Mouse (Mus musculus): Measurements from ENCODE around the gene Fastk.
A peak's percentile ranks its signal among the peaks of the same experiment; 100 is the strongest.

Fastk gene

GRCm38 (mm10) chr5:24444746-24445427, at the start of gene Fastk:
Gene Fastk (minus strand): TSS chr5:24445287.
- peak; percentile 94 for DNase-seq

- no peak for DNase-seq
Measured at GRCm38 (mm10) chr5:24492546-24493285, 47.6 kb upstream of the Fastk start.

GRCm38 (mm10) chr5:24490413-24490920, 45.4 kb upstream of the Fastk start:
- DNase-seq = no peak

- no peak for DNase-seq
Measured at GRCm38 (mm10) chr5:24486738-24487137, 41.7 kb upstream of the Fastk start.

- DNase-seq = peak; percentile 92
Measured at GRCm38 (mm10) chr5:24486097-24486496, 41.0 kb upstream of the Fastk start.

GRCm38 (mm10) chr5:24484963-24485362, 39.9 kb upstream of the Fastk start:
- peak; percentile 45 for DNase-seq

- DNase-seq = peak; percentile 91
Measured at GRCm38 (mm10) chr5:24483326-24483725, 38.2 kb upstream of the Fastk start.

- peak; percentile 89 for DNase-seq
Measured at GRCm38 (mm10) chr5:24482247-24483079, 37.4 kb upstream of the Fastk start.

- peak; percentile 88 for DNase-seq
Measured at GRCm38 (mm10) chr5:24481647-24482046, 36.6 kb upstream of the Fastk start.

GRCm38 (mm10) chr5:24477909-24478308, 32.8 kb upstream of the Fastk start:
- DNase-seq = no peak

GRCm38 (mm10) chr5:24475476-24476241, 30.6 kb upstream of the Fastk start:
- DNase-seq = peak; percentile 64

- DNase-seq = no peak
Measured at GRCm38 (mm10) chr5:24474723-24475261, 29.7 kb upstream of the Fastk start.

- DNase-seq = no peak
Measured at GRCm38 (mm10) chr5:24474025-24474722, 29.1 kb upstream of the Fastk start.

GRCm38 (mm10) chr5:24472884-24473619, 28.0 kb upstream of the Fastk start:
- no peak for DNase-seq

GRCm38 (mm10) chr5:24470600-24470999, 25.5 kb upstream of the Fastk start:
- DNase-seq = peak; percentile 82

GRCm38 (mm10) chr5:24466762-24467161, 21.7 kb upstream of the Fastk start:
- DNase-seq = no peak

GRCm38 (mm10) chr5:24455613-24456012, 10.5 kb upstream of the Fastk start:
- DNase-seq = no peak

GRCm38 (mm10) chr5:24455076-24455475, 10.0 kb upstream of the Fastk start:
- DNase-seq = no peak

- DNase-seq = no peak
Measured at GRCm38 (mm10) chr5:24453985-24454303, 8.9 kb upstream of the Fastk start.

GRCm38 (mm10) chr5:24453283-24453984, 8.3 kb upstream of the Fastk start:
- no peak for DNase-seq

Data from kidney, adult 9 months (tissue).